7 mouse cellular contexts compared by ENCODE assay signal in genomic region chr7:141391625-141392551, GRCm38 (mm10). TPM values are rescaled to one million over a fixed set of nuclear protein-coding genes. Genes with fewer than 3 reads are reported as not detected.
DNase-seq lines count a peak whose midpoint lies in the region; ATAC-seq and TF ChIP-seq lines count a peak whose summit lies in the region.

TSS of gene Taldo1 (plus strand) at chr7:141392199.

- WGBS in embryonic facial prominence, embryonic 13.5 days = under 1% methylated on average over 57 of the region's 57 CpGs
- WGBS in heart, adult 2 months = under 1% methylated on average over 57 of the region's 57 CpGs
- WGBS in limb, embryonic 13.5 days = under 1% methylated on average over 57 of the region's 57 CpGs
- WGBS in midbrain, embryonic 16.5 days = 0% methylated on average over 57 of the region's 57 CpGs

- TF ChIP-seq EP300 in heart, adult 2 months (IDR thresholded peaks at IDR 0.05; ENCODE audit: insufficient read depth, low read depth, low read length) = 0 out of 2 replicates have a peak, but pooled peaks have one; percentile 24

- peak within 1 kb of the TSS; percentile 88 for H3K4me2 ChIP-seq in embryonic facial prominence, embryonic 13.5 days
- peak within 1 kb of the TSS; percentile 80 for H3K4me2 ChIP-seq in limb, embryonic 13.5 days (replicated peaks)
- H3K4me2 ChIP-seq in midbrain, embryonic 16.5 days (ENCODE audit: low read length) = peak within 1 kb of the TSS; percentile 97

- TF ChIP-seq POLR2A in heart, adult 2 months (IDR thresholded peaks at IDR 0.05; ENCODE audit: insufficient read depth, low read depth, low read length) = peak; percentile 90

- no peak for TF ChIP-seq CTCF in heart, adult 2 months (IDR thresholded peaks at IDR 0.05)

- no peaks in the 10 kb centered on the region for H3K9me3 ChIP-seq in embryonic facial prominence, embryonic 13.5 days
- no peaks in the 10 kb centered on the region for H3K9me3 ChIP-seq in limb, embryonic 13.5 days
- no peaks in the 10 kb centered on the region for H3K9me3 ChIP-seq in midbrain, embryonic 16.5 days (replicated peaks; ENCODE audit: control insufficient read depth, low read length, poor library complexity, severe bottlenecking)

- intact Hi-C loops in heart, adult 2 months (cut with DNase I) = loop anchor here (2.0 to 5.0 kb wide), 2 partner anchors 63 to 135 kb away; no protein-coding TSS in a partner anchor

- peak; percentile 89 for ATAC-seq in embryonic facial prominence, embryonic 13.5 days (ENCODE audit: insufficient number of reproducible peaks, insufficient read depth, low FRiP score, low TSS enrichment, low read depth)
- ATAC-seq in limb, embryonic 13.5 days (ENCODE audit: low FRiP score, low read depth) = peak; percentile 95
- peak; percentile 94 for ATAC-seq in midbrain, embryonic 16.5 days

- peak; percentile 97 for DNase-seq in adrenal gland, postnatal 25 days
- peak; percentile 97 to 98 for DNase-seq in heart, adult 2 months
- peak; percentile 97 to 98 for DNase-seq in kidney, adult 8-10 months
- DNase-seq in spleen, postnatal 10 days (ENCODE audit: low spot score in 2 of 2) = peak; percentile 99 to 100

- H3K9ac ChIP-seq in embryonic facial prominence, embryonic 13.5 days = peak within 1 kb of the TSS; percentile 80
- peak within 1 kb of the TSS; percentile 76 for H3K9ac ChIP-seq in heart, adult 2 months (ENCODE audit: low read depth, low read length)
- H3K9ac ChIP-seq in limb, embryonic 13.5 days = peak within 1 kb of the TSS; percentile 75
- peak within 1 kb of the TSS; percentile 75 for H3K9ac ChIP-seq in midbrain, embryonic 16.5 days (ENCODE audit: low read depth, low read length)

- H3K27ac ChIP-seq in embryonic facial prominence, embryonic 13.5 days = peak within 1 kb of the TSS; percentile 84
- peak within 1 kb of the TSS; percentile 81 for H3K27ac ChIP-seq in heart, adult 2 months
- H3K27ac ChIP-seq in limb, embryonic 13.5 days = peak within 1 kb of the TSS; percentile 23; the same call in 1 of the 2 replicates
- H3K27ac ChIP-seq in midbrain, embryonic 16.5 days (ENCODE audit: low read length) = peak within 1 kb of the TSS; percentile 82

- peak within 1 kb of the TSS; percentile 59 for H3K4me3 ChIP-seq in embryonic facial prominence, embryonic 13.5 days
- peak within 1 kb of the TSS; percentile 86 for H3K4me3 ChIP-seq in heart, adult 2 months
- H3K4me3 ChIP-seq in limb, embryonic 13.5 days = peak within 1 kb of the TSS; percentile 59
- peak within 1 kb of the TSS; percentile 70 for H3K4me3 ChIP-seq in midbrain, embryonic 16.5 days (ENCODE audit: low read depth, low read length)

- no peaks in the 10 kb centered on the region; the same call in 1 of the 2 replicates for H3K27me3 ChIP-seq in embryonic facial prominence, embryonic 13.5 days
- no peaks in the 10 kb centered on the region for H3K27me3 ChIP-seq in heart, adult 2 months (ENCODE audit: control insufficient read depth, insufficient read depth, low read length)
- H3K27me3 ChIP-seq in limb, embryonic 13.5 days = 0 out of 2 replicates have a peak, but pooled peaks cover 2% of the 10 kb centered on the region
- peaks cover 6% of the 10 kb centered on the region for H3K27me3 ChIP-seq in midbrain, embryonic 16.5 days (ENCODE audit: control insufficient read depth, insufficient read depth, low read depth, low read length)

- H3K4me1 ChIP-seq in embryonic facial prominence, embryonic 13.5 days = peaks cover 19% of the 10 kb centered on the region
- H3K4me1 ChIP-seq in heart, adult 2 months (ENCODE audit: control insufficient read depth, insufficient read depth, low read length) = peaks cover 9% of the 10 kb centered on the region
- H3K4me1 ChIP-seq in limb, embryonic 13.5 days = peaks cover 12% of the 10 kb centered on the region
- H3K4me1 ChIP-seq in midbrain, embryonic 16.5 days (ENCODE audit: control insufficient read depth, insufficient read depth, low read length) = peaks cover 11% of the 10 kb centered on the region

- peaks cover 2% of the 10 kb centered on the region for H3K79me2 ChIP-seq in heart, adult 2 months (replicated peaks; ENCODE audit: control insufficient read depth, insufficient read depth, low read length)

- peaks cover 12% of the 10 kb centered on the region for H3K36me3 ChIP-seq in embryonic facial prominence, embryonic 13.5 days
- H3K36me3 ChIP-seq in heart, adult 2 months (ENCODE audit: control insufficient read depth, insufficient read depth, low read length) = no peaks in the 10 kb centered on the region
- peaks cover 16% of the 10 kb centered on the region for H3K36me3 ChIP-seq in limb, embryonic 13.5 days
- H3K36me3 ChIP-seq in midbrain, embryonic 16.5 days (ENCODE audit: control insufficient read depth, insufficient read depth, low read length) = peaks cover 3% of the 10 kb centered on the region

RNA-seq across cellular contexts. Expression of gene Taldo1, which starts in this region (rescaled TPM):
- 629 and 681 TPM in 2 replicates for total RNA-seq in adrenal gland, postnatal 25 days (2021)
- 268 and 277 TPM in 2 replicates for polyA plus RNA-seq in embryonic facial prominence, embryonic 13.5 days (2015; fragmentation: Nextera tagmentation; extraction: Ambion mirVana)
- total RNA-seq in heart, adult 2 months (2021) = 100 to 1,000 TPM; 110 to 116 TPM
- polyA plus RNA-seq in heart, adult 2 months (2012; rRNA removed) = 132 and 135 TPM in 2 replicates
- polyA plus RNA-seq in limb, embryonic 13.5 days (2015; fragmentation: Nextera tagmentation; extraction: Ambion mirVana) = 266 and 280 TPM in 2 replicates
- polyA plus RNA-seq in midbrain, embryonic 16.5 days (2015; fragmentation: Nextera tagmentation; extraction: Ambion mirVana) = 291 and 309 TPM in 2 replicates

Comparison
In these comparisons a context has a peak if more than half of its experiments do, and no peak if none do; other contexts are left out.
1. Peak in every context shown above with its lines: DNase-seq, ATAC-seq, H3K4me3 ChIP-seq and H3K27ac ChIP-seq.
2. H3K27ac ChIP-seq: peak in every context shown above with its lines; median percentile 84 in embryonic facial prominence, embryonic 13.5 days; 82 in midbrain, embryonic 16.5 days; 81 in heart, adult 2 months; 23 in limb, embryonic 13.5 days.